Mouse (Mus musculus) liver, embryonic 14.5 days (tissue): ENCODE data around the gene Gucy2d. TPM values are rescaled to one million over a fixed set of nuclear protein-coding genes. Genes with fewer than 3 reads are reported as not detected.

Source experiments
- ATAC-seq: fragments of 200-750 bp; cut with Nextera tagmentation; 2 replicates; pipeline ENCODE4 v1.8.0; 2017; ENCODE audit warnings: moderate number of reproducible peaks, mild to moderate bottlenecking, moderate library complexity; ENCODE audit not compliant: insufficient read depth
- DNase-seq, 3 experiments: peaks; one replicate each; pipeline ENCODE4 v3.0.0-alpha.2; 2012 to 2013; ENCODE audit warnings: low read depth in 3 of 3, low spot score in 3 of 3
- H3K27ac ChIP-seq: fragments of 300-500 bp; sonication (generic); 2 replicates; pipeline ENCODE4 v1.5.1; 2014; ENCODE audit warnings: moderate library complexity, mild to moderate bottlenecking, control low read depth, inconsistent platforms
- H3K27me3 ChIP-seq: fragments of 300-500 bp; sonication (generic); 2 replicates; pipeline ENCODE4 v1.6.1; 2014; ENCODE audit warnings: mild to moderate bottlenecking, low read length, moderate library complexity; ENCODE audit not compliant: control insufficient read depth, insufficient read depth
- H3K36me3 ChIP-seq: fragments of 300-500 bp; sonication (generic); replicated peaks from 2 replicates; pipeline ENCODE4 v1.6.1; 2014; ENCODE audit warnings: low read depth; ENCODE audit not compliant: control insufficient read depth, insufficient read depth
- H3K4me1 ChIP-seq, 2 experiments: fragments of 200-500 bp in 1 of 2; fragments of 300-500 bp in 1 of 2; sonication (generic) in 1 of 2; replicated peaks; 2 replicates each; pipeline ENCODE4 v1.6.1; 2012 to 2014; ENCODE audit warnings: antibody characterized with exemption in 1 of 2, inconsistent platforms in 1 of 2, low read length in 1 of 2; ENCODE audit not compliant: control insufficient read depth in 2 of 2, insufficient read depth in 2 of 2
- H3K4me2 ChIP-seq: fragments of 300-500 bp; sonication (generic); 2 replicates; pipeline ENCODE4 v1.6.1; 2014; ENCODE audit warnings: low read depth, mild to moderate bottlenecking, control low read depth, moderate library complexity
- H3K4me3 ChIP-seq, 2 experiments: fragments of 200-500 bp in 1 of 2; fragments of 300-500 bp in 1 of 2; sonication (generic) in 1 of 2; 2 replicates each; pipeline ENCODE4 v1.5.1; 2012 to 2014; ENCODE audit warnings: low read depth in 2 of 2, low read length in 2 of 2, mild to moderate bottlenecking in 2 of 2, control low read depth in 1 of 2, inconsistent platforms in 1 of 2, moderate library complexity in 1 of 2; ENCODE audit not compliant: insufficient read depth in 1 of 2
- H3K9ac ChIP-seq: fragments of 300-500 bp; sonication (generic); replicated peaks from 2 replicates; pipeline ENCODE4 v1.6.1; 2014; ENCODE audit warnings: mild to moderate bottlenecking, control low read depth, moderate library complexity
- H3K9me3 ChIP-seq: fragments of 300-500 bp; sonication (generic); 2 replicates; pipeline ENCODE4 v1.6.1; 2016; ENCODE audit warnings: low read length, mixed read lengths; ENCODE audit not compliant: control insufficient read depth
- CTCF ChIP-seq: IDR thresholded peaks from 2 replicates; pipeline ENCODE4 v1.5.1; 2016; ENCODE audit warnings: antibody characterized with exemption, low read depth, control low read depth
- EP300 ChIP-seq: IDR thresholded peaks from 2 replicates; pipeline ENCODE4 v1.6.1; 2016; ENCODE audit warnings: antibody characterized with exemption, low read depth
- WGBS: fragments of 180-500 bp; shearing (Covaris S2); extraction: QIAGEN DNeasy Blood & Tissue Kit; methylation state at CpG from one replicate; pipeline ENCODE4 v1.1.7; 2014; ENCODE audit not compliant: insufficient replicate concordance; 5-methylcytosine and 5-hydroxymethylcytosine counted together
- polyA plus RNA-seq, 2 experiments: library from polyadenylated mRNA; depleted of rRNA in 1 of 2; stranded (reverse) in 1 of 2; unstranded in 1 of 2; fragments of >200 nt; fragmentation: Nextera tagmentation in 1 of 2; extraction: Ambion mirVana in 1 of 2; gene quantifications; 2 replicates each; pipeline versions ENCODE4 v1.2.1 to v1.2.3; 2012 to 2014

The Gucy2d gene
- polyA plus RNA-seq, 2 experiments = not detected

DNA sequence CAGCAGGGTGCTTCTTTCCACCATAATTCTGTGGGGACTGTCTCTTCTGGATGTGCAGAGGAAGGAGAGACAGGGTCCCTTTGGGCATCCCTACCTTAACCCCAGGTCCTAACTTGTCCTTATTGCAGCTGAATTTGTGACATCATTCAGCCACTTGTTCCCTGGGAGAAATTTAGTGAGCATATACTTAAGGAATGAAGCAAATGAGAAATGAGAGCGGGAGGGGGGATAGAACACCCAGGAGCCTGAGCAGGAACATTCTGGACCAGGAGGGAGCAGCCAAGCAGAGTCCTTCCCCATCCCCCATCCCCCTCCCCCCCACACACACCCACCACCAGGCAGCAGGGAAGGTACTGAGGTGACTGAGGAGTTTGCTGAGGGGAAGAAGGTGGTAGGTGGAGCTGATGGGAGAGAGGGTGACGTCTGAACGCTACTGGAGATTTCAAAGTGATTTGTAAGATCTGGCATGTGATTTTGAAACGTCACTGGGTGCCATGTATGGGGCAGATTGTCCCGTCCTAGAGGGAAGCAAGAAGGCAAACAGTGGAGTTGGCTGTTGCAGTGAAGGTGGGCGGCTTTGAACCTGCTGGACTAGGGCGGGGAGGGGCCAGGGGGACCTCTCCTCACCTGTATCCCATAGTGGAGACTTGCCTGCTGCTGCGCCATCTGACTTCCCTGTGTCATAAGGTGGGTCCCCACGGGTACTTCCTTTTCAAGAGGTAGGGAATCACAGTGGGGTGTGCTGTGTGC lies 51.4 kb downstream of the Gucy2d start:
- ATAC-seq (no peak), DNase-seq (no peak)
- H3K27me3 ChIP-seq = peaks cover 18% of the 10 kb centered on the region
- 0 out of 2 replicates have a peak overlapping the region, but pooled peaks have one; percentile 9 for H3K9ac ChIP-seq
- H3K4me2 ChIP-seq = 0 out of 2 replicates have a peak overlapping the region, but pooled peaks have one; percentile 4
- peaks cover 0 to 3% of the 10 kb centered on the region in 2 experiments; a peak in 2 of 4 replicates for H3K4me1 ChIP-seq
- no peaks in the 10 kb centered on the region for H3K36me3 ChIP-seq
- TF ChIP-seq EP300 (no peak), CTCF (no peak)
- no peak overlapping the region for H3K27ac ChIP-seq
- peak overlapping the region; percentile 16 to 37; a peak in 2 of 4 replicates for H3K4me3 ChIP-seq
- no peaks in the 10 kb centered on the region for H3K9me3 ChIP-seq
- 41% methylated on average over 9 of the region's 9 CpGs for WGBS

DNA sequence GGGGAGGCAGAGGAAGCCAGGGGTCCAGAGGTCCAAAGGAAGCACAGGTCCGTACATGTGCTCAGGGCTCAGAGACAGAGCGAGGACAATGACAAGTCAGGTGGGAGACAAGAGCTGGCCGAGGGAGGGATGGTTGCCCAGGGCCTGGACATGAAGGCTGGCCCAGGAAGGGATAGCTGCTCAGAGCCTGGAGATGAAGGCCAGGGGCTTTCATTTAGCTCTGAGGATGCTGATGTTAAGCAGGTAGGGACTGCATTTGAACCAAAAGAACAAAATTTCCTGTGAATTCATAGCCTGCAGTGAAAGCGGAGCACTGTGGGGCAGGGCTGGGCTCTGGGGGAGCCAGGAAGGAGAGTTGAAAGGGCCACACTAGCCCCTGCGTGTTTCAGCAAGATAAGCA lies 52.1 kb downstream of the Gucy2d start:
- H3K36me3 ChIP-seq = no peaks in the 10 kb centered on the region
- WGBS = 42% methylated on average over 5 of the region's 5 CpGs
- peaks cover 0 to 3% of the 10 kb centered on the region in 2 experiments; a peak in 2 of 4 replicates for H3K4me1 ChIP-seq
- no peak overlapping the region for H3K4me2 ChIP-seq
- H3K27ac ChIP-seq = no peak overlapping the region
- peak overlapping the region in 1 of 2 experiments; percentile 27; a peak in 1 of 4 replicates for H3K4me3 ChIP-seq
- no peaks in the 10 kb centered on the region for H3K9me3 ChIP-seq
- DNase-seq = no peak
- no peak for ATAC-seq
- no peak overlapping the region for H3K9ac ChIP-seq
- no peak for TF ChIP-seq EP300
- TF ChIP-seq CTCF = no peak
- peaks cover 18% of the 10 kb centered on the region for H3K27me3 ChIP-seq

DNA sequence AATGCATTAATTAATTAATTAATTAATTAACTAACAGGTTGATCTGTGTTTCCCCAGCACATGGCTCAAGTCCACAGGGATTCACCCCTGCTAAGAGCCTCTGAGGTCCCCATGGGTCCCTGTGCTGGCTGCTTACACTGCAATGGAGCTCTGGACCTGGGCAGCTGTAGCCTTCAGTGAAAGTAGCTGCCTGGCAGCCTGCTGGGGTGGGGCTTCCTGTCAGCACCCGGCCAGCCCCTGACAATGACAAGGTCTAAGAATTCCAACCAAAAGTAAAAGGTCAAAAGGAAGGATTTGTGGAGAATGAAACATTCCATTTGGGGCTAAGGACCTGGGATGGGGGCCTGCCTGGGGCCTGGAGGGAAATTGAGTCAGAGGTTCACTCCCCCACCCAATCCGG lies 53.1 kb downstream of the Gucy2d start:
- DNase-seq (no peak), ATAC-seq (no peak)
- H3K4me2 ChIP-seq = 0 out of 2 replicates have a peak overlapping the region, but pooled peaks have one; percentile 6
- H3K27me3 ChIP-seq = peaks cover 18% of the 10 kb centered on the region
- H3K4me3 ChIP-seq = no peak overlapping the region
- peaks cover 0 to 3% of the 10 kb centered on the region in 2 experiments; a peak in 2 of 4 replicates for H3K4me1 ChIP-seq
- WGBS = 42% methylated on average over 2 of the region's 2 CpGs
- no peak overlapping the region for H3K27ac ChIP-seq
- no peaks in the 10 kb centered on the region for H3K36me3 ChIP-seq
- no peak for TF ChIP-seq EP300
- no peak for TF ChIP-seq CTCF
- H3K9ac ChIP-seq = no peak overlapping the region
- H3K9me3 ChIP-seq = no peaks in the 10 kb centered on the region

DNA sequence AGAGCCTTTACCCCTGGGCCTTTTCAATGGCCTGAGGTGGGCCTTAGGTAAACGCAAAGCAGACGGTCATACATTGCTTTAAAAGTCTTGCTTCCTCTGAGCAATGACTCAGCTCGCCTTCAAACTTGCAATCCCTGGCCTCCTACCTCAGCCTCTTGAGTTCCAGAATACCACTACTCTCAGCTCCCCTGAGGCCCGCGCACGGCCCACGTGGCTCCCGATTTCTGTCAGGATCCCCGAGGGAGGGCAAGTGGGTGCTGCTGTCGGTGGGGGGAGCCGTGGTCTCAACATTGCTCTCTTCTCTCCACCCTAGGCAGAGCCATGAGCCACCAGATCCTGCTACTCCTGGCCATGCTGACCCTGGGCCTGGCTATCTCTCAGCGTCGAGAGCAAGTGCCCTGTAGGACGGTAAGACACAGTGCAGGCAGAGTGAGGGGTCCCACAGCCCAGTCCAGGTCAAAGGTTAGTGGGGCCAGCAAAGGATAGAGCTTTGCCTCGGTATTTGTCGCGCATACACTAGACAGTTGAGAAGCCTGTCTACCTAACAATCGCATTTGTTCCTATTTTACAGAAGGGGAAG lies 53.8 kb downstream of the Gucy2d start:
- DNase-seq (no peak), ATAC-seq (no peak)
- Histone ChIP-seq H3K4me3 (no peak overlapping the region), H3K36me3 (no peaks in the 10 kb centered on the region), H3K9ac (no peak overlapping the region), H3K27me3 (peaks cover 15% of the 10 kb centered on the region), H3K4me2 (no peak overlapping the region), H3K27ac (no peak overlapping the region), H3K4me1 (peaks cover 0 to 3% of the 10 kb centered on the region in 2 experiments; a peak in 2 of 4 replicates), H3K9me3 (no peaks in the 10 kb centered on the region)
- WGBS = 43% methylated on average over 18 of the region's 18 CpGs
- no peak for TF ChIP-seq EP300
- TF ChIP-seq CTCF = no peak

GRCm38 (mm10) chr7:98495591-98495990 lies 55.4 kb downstream of the Gucy2d start:
- no peak overlapping the region for H3K9ac ChIP-seq
- no peak overlapping the region for H3K27ac ChIP-seq
- ATAC-seq = no peak
- H3K36me3 ChIP-seq = no peaks in the 10 kb centered on the region
- no peaks in the 10 kb centered on the region for H3K9me3 ChIP-seq
- no peak overlapping the region for H3K4me2 ChIP-seq
- peaks cover 0 to 3% of the 10 kb centered on the region in 2 experiments; a peak in 2 of 4 replicates for H3K4me1 ChIP-seq
- peaks cover 5% of the 10 kb centered on the region for H3K27me3 ChIP-seq
- H3K4me3 ChIP-seq = no peak overlapping the region
- TF ChIP-seq CTCF (no peak), EP300 (no peak)
- 44% methylated on average over 1 of the region's 1 CpGs for WGBS
- no peak for DNase-seq
